Mouse (Mus musculus): ENCODE data around the gene Dhx37.

Dhx37 gene

DNA sequence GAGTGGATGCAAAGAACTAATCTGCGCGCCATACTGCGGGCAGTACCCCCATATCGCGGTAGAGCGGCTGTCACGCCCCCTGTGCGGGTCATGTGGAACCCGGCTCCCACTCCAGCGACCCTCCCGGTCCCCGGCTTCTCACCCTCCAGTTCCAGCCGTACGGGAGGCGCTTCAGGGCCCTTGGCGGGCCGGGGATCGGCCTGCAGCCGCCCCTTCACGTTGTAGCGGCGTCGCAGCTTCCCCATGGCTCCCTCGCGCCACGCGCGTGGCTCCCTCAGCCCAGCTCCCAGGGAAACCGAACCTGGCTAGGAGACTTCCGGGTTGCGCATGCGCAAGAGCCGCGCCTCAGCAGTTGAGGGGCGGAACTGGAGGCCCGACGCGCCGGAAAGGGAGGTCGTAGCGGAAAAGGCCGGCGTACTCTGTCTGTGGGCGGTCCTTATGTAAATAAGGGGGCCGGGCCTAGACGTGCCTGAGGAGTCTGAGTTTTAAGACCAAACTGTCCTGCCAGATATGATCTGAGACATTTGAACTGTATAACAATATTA is at the start of gene Dhx37:
Gene Dhx37, minus strand, starts transcription at position 329 of the 545 bp plus-strand sequence.
- peak; percentile 92 for DNase-seq

DNA sequence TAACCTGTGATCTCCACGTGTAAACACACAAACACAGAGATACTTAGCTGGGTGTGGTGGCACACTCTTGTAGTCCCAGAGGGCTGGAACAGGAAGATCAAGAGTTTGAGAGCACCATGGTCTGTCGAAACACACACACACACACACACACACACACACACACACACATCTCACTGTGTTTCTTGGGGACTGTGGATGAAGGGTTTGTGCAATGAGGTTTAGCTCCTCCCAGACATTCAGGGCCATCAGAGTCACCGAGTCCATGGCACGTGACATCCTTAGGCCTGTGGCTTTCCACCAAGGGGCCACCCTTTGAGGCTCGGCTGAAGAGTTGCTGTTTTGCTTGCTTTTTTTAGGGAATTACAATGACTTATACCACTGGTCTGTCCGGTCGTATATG is 48.6 kb upstream of the Dhx37 start:
- DNase-seq: no peak

DNA sequence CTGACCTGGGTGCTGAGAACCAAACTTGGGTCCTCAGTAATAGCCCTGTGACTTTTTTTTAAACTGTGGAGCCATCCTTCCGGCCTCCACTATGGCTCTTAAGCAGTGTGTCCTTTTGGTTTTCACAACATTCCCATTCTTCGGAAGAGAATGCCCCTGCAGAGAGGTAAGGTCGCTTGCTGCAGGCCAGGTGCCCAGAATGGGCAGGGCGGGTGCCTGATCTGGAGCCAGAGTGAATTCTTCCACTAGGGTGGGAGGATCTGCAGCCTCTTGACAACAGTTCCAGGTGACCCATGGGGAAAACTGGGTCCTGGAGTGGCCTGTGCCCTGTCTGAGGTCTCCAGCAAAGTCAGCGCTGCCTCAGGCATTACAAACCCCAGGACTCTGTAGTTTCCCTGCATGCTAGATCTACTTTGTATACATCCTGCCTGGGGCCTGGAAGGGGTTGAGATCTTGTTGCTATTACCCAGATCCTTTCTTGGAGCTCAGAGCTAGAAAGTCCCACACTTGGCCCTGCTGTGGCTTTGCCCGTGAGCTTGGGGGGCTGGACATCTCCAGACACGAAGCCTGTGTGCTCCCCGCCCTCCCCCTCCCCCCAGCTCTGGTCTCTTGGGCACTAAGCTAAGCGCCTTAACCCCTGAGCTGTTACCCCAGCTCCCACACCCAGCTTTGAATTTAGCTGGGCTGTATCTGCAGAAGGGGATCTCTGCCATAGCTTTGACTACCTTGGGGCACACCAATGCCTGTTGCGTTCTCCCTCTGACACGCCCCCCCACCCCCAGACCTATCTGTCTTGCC is 46.7 kb upstream of the Dhx37 start:
- DNase-seq: no peak

DNA sequence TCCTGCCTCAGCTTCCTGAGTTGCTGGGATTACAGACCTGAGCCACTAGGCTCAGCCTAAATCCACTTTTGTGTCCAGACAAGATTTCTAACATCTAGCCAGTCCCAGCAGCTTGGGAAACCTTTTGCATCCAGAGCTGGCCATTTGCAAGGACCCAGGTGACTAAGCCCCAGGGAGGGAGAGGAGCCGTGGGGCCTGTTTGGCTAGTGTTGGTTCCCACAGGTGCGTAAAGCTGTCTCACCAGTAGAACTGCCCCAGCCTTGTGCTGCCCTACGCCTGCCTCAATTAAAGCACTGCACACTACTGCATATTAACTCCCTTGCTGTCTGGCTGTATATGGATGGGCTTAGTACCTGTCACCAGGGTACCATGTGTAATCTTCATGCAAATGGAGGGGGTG is 45.5 kb upstream of the Dhx37 start:
- DNase-seq: no peak

DNA sequence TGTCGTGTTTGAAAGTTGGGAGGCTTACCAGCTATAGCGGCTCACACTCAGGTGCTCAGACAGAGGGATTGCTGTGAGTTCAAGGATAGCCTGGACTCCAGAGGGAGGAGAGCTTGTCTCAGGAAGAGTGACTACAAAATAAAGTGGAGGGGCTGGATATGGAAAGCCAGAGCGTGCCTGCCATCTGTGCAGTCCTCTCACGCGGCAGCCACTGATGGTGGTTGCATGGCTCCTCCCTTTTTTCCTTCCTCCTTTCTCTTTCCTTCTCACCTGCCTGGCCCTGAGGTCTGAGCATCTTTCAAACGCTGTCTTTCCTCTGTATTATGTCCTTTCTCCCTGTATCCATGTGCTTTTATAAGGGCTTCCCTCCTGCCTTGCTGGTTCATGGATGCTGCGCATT is 44.1 kb upstream of the Dhx37 start:
- no peak for DNase-seq

DNA sequence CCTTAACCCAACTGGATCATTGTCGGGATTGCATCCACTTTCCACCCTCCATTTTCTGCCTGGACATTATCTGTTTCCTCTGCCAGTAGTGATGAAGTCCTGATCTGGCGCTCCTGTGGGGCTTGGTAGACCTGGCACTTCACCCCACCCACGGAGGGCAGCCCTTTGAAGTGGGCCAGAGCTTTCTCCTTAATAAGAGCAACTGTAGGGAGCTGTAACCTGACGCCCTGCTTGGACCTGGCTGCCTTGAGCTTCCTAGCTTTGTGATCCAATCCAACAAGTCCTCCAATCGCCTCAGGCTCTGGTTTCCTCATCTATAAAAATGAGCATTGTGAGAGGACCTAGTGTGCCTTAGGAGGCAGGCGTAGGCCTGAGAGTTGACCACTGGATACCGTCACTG is 43.6 kb upstream of the Dhx37 start:
- no peak for DNase-seq

DNA sequence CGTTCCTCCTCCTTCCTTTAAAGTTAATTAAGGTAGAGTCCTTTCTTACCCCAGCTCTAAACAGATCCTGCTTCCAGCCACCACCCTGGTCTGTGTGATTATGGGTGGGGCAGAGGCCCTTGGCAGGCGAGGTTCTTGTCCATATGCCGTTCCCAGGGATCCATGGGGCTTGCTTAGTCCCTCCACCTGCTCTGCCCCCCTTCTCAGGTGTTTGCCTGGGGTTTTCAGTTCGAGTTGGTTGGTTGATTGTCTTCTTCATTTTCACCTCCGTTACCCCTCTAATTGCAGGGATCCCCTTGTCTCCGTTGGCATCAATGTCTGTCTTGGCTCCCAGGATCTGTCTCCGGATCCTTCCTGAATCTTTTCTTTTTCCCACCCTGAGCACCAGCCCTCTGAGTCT is 42.9 kb upstream of the Dhx37 start:
- DNase-seq: peak; percentile 75

DNA sequence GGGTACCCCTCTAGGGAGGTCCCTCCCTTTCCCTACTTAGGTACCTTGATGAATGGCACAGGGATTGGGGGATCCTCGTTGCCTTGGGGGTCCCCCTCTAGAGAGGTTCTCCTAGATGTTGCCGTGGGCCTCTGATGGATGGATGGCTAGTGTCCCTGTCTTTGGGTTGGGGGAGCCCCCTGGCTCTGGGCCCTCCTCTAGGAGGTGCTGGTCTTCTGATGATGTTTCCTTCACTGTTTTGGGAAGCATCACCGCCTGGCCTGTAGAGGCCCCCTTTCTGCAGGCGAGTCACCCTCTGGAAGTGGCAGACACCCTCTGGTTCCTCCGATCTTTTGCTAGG is 42.3 kb upstream of the Dhx37 start:
- no peak for DNase-seq

DNA sequence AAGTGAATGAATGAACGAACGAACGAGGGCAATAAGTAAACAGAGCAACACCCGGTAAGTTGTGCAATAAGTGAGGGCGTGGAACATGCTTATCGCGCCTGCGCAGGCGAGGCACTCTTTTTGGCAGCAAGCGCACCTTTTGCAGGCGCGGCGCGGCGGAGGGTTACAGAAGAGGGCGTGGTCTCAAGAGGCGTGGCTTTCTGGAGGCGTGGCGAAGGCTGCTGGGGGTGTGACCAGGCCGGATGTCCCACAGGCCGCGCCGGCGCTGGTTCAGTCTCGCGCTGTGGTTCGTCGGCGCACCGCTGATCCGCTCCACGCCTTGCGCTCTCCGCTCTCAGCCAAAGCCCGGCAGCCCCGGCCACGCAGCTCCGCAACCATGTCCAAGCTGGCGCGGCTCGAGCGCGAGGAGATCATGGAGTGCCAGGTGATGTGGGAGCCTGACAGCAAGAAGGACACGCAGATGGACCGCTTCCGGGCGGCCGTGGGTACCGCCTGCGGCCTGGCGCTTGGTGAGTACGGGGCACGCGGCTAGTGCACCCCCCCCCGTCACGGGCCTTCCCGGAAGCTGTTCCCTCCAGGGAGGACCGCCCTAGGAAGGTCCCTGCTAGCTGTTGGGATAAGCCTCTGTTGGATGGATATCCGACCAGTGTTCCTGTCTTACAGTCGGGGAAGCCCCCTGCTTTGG is 41.8 kb upstream of the Dhx37 start, which contains the start of gene Aacs:
Gene Aacs, plus strand, starts transcription at position 214 of the 685 bp plus-strand sequence.
- DNase-seq: peak; percentile 98

DNA sequence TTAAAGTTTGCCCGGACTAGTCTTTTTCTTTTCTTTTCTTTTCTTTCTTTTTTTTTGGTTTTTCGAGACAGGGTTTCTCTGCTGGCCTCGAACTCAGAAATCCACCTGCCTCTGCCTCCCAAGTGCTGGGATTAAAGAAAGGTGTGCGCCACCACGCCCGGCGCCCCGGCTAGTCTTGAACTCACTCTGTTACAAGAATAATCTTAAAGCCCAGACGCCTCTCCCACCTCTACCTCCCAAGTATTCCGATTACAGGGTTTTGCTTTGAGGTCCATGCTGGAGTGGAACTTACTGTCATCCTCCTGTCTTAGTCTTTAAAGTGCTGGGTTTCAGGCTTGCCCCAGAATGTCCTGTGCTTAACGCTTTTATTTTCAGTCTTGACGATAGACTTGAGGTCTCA is 41.1 kb upstream of the Dhx37 start:
- no peak for DNase-seq

DNA sequence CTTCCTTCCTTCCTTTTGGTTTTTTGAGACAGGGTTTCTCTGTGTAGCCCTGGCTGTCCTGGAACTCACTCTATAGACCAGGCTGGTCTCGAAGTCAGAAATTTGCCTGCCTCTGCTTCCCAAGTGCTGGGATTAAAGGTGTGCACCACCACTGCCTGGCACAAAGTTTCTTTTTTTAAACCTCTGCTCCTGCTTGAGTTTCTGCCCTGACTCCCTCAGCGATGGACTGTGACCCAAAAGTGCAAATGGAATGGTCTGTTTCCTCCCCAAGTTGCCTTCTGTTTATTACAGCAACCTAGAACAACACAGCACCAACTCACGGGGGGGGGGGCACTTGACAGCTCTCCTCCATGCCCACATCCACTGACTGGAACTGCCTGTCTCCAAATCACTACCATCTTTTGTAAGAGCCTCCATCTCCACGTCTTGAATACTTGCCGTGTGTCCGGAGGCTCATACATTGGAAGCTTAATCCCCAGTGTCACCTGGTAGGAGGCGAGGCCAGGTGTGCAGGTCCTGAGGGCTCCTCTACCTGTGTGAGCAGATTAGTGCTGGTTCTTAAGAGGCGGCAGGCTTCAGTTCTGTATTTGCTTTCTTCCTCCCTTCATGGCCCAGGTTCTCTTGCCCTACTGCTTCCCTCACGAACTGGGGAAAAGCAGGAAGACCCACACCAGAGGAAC is 39.0 kb upstream of the Dhx37 start:
- DNase-seq: no peak

DNA sequence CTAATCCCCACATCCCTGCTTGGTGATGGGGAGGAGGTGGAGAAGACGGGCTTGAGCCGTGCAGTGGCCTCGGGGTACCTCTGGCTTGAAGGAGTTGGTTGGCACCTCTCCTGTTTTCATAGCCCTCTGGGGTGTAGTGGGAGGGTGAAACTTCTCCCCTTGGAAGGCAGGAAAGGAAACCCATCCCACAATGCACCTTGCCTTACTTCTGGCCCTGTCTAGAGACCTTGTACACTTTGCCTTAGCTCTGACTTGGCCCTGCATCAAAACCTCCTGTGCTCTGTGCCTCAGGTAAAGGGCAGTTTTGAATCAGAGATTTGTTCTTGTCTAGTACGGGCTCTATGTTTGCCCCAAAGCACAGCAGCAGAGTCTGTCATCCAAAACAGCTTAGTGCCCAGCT is 36.8 kb upstream of the Dhx37 start:
- no peak for DNase-seq

DNA sequence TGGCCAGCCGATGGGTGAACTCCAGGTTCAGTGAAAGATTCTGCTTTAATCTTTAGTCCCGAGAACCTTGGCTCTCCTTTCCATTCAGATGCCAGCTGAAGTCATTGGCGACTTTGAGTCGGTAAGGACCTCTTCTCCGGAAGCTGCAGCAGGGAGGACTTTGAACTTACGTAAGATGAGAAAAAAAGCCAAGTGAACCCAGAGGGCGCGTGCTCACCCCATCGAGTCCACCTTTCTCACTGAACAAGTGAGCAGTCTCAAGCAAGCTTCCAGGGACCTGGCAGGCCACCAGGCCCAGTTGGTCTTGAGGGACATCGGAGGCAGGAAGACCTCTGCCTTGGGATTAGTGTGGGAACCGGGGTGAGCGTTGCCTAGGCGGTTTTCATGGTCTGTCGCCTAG is 33.3 kb upstream of the Dhx37 start:
- DNase-seq: no peak

DNA sequence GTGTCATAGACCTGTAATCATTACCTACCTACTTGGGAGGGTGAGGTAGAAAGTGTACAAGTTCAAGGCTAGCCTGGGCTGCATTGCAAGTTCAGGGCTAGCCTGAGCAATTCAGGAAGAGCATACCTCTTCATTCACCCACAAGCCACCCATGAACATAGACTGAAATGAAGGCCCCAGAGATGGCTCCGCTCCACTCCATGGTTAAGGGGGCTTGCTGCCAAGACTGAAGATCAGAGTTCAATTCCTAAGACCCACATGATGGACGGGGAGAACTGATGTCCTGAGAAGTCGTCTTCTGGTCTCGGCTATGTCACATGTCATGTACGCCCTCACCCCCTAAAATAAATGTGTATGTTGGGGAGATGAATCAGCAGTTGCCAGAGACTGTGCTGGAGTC is 32.6 kb upstream of the Dhx37 start:
- no peak for DNase-seq

DNA sequence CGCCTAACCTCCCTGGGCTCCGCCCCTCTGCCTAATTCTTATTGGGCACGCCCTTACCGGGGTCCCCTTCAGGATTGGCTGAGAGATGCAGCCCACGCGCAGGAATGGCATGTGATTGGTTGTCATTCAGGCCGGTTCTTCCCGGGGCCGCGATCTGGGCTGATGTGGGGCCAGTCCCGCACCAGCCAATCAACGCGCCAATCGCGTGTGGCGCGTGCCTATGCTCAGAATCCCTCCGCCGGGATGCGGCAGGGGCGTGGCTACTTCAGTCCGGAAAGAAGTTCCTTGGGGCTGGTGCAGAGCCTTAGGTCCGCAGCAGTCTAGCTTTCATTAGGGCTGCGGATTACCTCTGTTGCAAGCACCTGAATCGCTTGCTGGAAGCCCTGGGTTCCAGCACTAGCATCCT is 31.8 kb upstream of the Dhx37 start:
- DNase-seq: peak; percentile 97

DNA sequence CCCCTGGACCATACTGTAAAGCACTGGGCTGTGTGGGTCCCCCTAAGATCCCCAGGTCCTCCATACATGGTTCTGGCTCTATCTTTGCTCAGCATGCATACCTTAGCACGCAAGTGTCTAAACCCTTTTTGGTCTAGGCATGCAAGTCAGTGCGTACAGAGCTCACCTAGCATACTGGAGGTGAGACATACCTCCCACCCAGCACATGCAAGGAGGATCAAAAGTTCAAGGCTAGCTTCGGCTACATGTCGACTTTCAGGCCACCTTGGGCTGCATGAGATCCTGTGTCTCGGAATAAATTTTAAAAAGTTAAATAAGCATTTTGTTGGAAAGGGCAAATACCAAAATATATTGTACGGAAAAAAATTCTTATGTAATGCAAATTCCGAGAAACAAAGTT is 31.3 kb upstream of the Dhx37 start:
- DNase-seq: no peak

DNA sequence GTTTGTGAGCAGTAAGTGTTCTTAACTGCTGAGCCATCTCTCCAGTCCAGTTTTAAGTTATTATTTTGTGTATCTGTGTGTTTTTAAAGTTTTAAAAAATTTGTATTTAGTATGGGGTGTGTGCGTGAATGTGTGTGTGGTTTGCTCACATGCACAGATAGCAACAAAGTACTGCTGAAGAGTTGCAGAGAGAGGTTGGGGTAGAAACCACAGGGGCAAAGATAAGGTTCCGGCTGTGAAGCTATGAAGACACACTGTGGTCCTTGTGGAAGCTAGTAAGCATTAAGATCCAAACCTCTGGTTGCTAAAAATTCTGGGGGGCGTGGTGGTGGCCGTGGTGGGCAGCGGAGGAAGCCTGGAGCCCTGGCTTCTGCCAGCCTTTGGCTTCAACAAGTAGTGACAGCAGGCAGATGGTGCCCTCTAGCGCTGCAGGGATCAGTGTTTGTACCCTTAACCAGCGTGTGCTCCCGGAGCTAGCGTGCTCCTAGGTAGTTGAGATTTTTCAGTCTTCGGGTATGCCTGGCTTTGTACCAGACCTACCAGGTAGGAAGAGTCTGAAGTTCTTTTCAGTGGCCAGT is 28.0 kb upstream of the Dhx37 start:
- DNase-seq: no peak

DNA sequence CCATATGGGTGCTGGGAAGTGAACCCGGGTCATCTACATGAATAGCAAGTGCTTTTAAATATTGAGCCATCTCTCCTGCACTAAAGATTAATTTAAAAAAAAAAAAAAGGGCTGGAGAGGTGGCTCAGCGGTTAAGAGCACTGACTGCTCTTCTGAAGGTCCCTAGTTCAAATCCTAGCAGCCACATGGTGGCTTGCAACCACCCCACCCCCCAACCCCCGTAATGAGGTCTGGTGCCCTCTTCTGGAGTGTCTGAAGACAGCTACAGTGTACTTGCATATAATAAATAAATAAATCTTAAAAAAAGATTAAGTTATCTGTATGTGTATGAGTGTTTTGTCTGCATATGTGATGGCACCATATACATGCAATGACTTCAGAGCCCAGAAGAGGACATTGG is 26.7 kb upstream of the Dhx37 start:
- DNase-seq: no peak

DNA sequence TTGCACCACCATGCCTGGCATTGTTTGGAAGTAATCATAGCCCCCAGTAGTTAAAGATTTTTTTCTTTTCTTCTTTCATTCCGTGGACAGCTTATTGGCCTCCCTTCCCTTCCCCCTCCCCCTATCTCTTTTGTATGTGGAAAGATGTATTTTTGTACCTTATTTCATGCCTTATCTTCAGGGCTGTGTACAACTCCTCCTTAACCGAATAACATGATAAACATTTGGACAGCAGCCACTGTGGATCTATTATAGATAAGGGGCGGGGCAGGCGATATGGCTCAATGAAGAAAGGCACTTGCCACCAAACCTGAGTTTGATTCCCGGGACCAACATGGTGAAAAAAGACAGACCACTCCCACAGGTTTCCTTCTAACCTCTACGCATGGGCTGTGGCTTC is 23.6 kb upstream of the Dhx37 start:
- no peak for DNase-seq

DNA sequence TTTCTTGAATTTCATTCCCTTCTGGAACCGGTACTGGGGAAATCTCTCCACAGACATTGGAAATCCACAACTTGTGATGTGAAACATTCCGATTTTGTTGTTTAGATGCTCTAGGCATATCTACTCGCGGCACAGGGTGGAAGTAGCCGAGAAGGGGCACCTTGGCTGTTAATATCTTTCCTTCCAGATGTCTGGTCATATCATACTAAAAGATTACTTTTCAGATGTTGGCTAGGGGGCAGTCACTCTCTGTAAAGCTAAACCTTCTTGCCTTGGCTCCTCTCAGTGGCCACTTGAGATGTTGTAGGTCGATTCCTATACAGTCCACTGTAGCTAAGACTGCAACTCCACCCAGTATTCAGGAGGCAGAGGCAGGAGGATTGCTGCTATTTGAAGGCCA is 22.2 kb upstream of the Dhx37 start:
- DNase-seq: no peak

DNA sequence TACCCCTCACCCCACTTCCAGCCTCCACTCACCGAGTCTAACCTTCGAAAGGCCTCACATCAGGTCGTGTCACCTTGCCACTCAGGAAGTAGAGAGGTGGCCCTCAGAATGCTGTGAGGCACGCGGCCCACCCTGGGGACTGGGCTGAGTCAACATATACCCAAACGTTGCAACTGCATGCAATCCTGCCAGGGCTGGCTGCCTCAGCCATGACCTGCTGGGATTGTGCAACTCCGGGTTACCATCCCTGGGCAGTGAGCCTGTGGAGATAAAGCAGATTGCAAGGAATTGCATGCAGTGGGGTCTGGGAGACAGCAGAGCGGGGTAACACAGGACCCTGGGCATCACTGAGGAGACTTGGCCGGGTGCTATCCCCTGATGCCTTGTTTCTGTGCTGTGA is 18.7 kb upstream of the Dhx37 start:
- no peak for DNase-seq

DNA sequence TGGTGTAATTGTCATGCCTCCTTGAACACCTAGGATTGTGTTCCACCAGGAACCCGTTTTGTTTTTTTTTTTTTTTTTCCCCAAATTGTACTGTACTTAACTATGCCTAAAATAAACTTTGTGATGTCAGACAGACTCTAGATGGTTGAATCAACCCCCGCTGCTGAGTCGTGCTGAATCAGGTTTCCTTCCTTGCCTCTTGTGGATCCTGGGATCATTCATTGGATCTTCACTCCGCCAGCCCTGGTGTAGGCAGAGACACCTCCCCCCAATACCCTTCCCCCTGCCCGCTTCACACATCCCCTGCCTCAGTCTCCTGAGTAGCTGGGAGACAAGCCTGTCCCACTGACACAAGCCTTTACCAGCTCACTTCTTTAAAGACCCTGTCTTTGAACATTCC is 15.4 kb upstream of the Dhx37 start:
- no peak for DNase-seq

DNA sequence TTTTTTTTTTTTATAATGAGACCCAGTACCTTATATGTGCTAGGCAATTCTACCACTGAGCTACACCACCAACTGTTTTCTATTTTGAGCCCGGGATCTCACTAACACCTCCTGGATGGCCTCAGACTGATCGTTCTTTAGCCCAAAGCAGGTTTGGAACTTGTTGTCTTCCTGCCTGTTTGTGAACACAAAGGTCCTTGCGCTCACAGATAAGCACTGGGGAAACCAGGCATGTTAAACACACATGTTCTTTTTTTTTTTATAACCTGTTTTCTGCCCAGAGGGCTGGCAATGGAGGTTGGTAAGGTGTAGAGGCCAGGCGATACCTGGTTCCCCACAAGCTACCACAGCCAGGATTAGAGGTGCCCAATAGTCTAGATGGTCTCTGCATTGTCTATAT is 14.7 kb upstream of the Dhx37 start:
- no peak for DNase-seq

DNA sequence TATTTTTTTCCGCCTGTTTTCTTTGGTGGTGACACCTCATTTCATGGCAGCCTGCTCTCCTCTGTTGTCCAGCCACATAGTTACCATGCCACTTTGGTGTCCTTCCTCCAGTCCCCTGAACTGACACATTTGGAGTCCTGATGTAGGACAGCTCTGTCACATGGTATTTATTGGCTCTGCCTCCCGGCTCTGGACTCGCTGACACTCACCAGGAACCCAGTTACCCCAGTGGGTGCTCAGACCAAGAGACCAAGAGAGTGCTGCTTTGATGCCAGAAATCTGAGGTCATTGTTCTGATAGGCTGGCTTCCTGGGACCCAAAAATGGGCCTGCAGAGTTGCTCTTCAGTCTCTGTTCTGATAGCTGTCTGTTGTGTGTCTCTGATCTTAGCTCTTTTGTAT is 14.1 kb upstream of the Dhx37 start:
- DNase-seq: no peak
